Mouse (Mus musculus) lung, postnatal 25 days (tissue): ENCODE results near the gene Kctd6.
A peak's percentile ranks its signal among the peaks of the same experiment; 100 is the strongest.

Experiments
- DNase-seq: peaks from one replicate; pipeline ENCODE4 v3.0.0; 2022; ENCODE audit warnings: low spot score

Gene Kctd6

DNA sequence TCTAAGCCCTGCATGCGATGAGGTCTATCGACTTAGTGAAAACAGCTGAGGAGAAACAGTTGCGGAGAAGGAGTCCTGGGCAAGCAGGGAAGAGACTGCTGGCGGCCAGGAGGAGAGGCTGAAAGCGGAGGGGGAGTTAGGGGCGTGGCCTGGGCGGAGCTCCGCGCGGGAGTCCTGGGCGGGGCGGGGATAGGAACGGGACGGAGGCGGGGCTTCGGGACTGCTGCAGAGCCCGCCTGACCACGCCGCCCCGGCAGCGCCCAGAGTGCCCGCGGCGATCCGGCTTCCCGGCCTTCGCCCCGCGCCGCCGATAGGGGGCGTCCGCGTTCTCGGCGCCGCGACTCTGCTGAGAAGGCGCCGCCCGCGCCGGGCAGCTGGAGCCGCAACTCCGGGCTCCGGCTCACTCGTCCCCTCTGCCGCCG lies at the start of gene Kctd6:
Kctd6 (plus strand) TSS at position 338 of the 422 bp plus-strand sequence.
- peak; percentile 97 for DNase-seq

DNA sequence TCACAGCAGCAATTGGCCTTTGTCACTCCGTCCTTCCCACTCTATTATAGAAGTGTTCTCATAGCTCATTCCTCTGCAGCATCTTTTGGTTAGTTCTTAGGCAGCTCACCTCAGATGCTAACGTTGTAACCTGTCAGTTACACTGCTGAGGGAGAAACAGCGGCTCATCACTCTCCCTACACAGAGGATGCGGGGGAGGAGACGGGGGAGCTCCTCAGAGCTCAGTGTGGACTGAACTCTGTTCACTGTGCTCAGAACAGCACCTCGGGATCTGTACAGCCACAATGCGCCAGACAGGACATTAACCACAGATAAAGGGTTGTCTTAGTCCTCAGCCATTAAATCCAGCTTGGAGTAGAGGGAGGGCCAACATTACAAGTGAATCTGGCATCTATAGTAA lies 49.5 kb upstream of the Kctd6 start:
- DNase-seq: no peak

DNA sequence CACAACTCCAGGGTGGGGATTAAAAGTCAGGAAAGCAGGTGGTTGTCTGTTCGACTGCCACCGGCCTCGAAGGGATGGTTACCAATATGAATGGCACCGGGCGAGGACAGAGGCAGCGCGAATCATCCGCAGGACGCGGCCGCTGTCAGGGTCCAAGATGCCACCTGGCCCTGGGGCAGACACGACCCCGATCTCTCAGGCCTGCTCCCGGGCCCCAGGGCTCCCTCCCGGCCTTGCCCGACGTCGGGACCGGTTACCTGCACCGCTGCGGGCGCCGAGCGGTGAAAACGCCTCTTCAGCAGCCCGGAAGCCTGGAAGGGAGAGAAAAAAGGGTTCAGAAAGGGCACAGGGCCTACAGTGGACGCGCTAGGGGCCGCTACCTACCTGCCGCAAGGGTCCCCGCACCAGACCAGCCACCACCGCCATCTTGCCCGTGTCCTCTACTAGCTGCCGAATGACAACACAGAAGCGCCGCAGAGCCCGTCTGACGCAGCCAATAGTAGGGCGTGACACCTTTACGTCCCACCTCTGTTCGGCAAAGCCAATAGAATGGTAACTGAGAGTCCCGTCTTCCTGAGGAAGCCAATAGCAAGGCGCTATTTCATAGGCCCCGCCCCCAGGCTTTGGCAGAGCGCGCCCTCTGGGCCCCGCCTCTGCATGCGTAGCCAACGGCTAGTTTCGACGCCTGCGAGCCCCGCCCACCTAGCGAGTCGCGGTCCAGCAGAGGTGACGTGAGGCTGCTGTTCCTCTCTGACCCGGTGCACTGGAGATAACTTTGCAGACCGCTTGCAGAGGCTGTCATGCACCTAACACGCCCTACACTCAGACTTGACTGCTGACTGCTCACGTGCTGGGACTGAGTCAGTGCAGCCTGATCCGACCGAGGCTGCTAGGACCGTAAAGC lies 41.2 kb upstream of the Kctd6 start, which contains the start of gene Pdhb:
Pdhb (minus strand) TSS at position 519 of the 904 bp plus-strand sequence.
- DNase-seq: peak; percentile 100

DNA sequence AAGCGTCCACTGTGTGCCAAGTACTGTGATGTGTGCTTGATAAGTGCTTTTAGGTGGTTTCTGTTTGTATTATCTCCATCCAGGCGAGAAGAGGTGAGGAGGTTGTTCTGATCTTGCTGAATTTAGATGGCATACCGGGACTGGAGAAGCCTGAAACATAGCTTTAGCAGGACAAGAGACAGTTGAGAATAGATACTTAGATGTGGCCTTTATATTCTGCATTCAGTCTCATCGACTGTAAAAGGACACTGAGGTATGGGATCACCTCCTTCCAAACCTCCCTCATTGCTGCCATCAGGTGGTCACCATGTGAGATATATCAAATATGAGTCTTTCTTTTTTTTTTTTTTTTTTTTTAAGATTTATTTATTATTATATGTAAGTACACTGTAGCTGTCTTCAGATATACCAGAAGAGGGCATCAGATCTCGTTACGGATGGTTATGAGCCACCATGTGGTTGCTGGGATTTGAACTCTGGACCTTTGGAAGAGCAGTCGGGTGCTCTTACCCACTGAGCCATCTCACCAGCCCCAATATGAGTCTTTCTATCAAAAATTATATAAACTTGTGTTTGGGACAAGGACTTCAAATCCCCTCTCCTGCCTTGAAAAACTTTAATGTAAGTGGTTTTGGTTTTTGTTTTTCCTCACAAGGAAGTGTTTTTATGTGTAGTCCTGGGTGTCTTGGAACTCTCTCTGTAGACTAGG lies 40.2 kb upstream of the Kctd6 start:
- peak; percentile 29 for DNase-seq

DNA sequence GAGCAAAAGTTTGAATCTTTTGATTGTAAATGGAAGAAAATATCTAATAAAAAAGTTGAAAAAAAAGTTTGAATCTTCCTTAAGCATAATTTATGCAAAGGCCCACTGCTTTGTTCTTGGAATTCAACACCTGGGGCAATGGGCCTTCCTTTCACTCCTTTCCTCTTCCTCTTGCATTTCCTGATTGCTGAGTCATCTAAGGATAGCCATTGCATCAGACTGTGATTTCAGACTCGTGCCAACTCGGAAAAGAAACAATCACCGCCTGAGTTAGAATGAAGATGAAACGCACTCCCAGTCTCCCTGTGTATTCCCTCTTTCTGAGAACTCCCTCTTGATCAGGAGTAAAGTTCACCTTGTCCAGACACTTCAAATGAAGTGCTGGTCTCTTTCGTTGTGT lies 39.3 kb upstream of the Kctd6 start:
- peak; percentile 17 for DNase-seq

DNA sequence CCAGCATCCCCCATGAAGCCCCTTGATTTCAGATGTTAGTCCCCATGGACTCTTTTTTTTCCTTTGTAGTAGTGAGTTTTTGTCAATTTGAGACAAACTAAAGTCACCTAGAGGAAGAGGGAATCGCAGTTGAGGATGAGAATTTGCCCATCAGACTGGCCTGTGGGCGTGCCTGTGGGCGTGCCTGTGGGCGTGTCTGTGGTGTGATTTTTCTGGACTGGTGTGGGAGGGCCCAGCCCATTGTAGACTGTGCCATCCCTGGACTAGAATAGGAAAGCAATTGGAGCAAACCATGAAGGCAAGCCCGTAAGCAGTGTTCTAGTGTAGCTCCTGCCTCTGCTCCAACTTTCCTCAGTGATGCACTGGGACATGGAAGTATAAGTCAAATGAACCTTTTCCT lies 37.7 kb upstream of the Kctd6 start:
- DNase-seq: no peak

DNA sequence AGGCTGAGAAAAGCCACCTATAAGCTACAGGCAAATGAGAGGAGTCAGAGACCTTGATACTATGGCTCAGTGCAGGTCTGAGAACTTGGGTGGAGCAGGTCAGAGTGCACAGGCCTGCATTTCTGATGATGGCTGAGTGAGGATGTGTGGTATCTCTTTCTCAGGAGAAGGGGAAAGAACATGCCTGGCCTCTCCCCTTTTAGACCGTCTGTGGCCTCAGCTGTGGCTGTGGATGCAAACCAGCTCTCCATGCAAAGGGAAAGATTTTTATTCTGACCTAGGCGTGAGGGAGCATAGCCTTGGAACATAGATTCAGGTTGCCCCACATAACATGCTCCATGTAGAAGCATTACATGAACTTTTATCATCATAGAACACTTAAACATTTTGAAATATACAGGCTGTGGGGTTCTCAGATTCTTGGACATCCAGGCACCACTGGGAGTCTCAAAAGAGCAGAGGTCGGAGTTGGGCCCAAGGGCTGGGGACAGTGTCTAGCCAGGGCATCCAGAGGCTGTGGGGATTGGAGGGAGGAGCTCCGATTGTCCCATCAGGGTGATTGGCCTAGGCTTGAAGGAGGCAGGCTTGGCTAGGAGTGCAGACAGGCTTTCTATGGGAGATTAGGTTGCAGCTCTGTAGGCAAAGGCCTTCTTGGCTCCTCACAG lies 33.4 kb upstream of the Kctd6 start:
- DNase-seq: no peak

DNA sequence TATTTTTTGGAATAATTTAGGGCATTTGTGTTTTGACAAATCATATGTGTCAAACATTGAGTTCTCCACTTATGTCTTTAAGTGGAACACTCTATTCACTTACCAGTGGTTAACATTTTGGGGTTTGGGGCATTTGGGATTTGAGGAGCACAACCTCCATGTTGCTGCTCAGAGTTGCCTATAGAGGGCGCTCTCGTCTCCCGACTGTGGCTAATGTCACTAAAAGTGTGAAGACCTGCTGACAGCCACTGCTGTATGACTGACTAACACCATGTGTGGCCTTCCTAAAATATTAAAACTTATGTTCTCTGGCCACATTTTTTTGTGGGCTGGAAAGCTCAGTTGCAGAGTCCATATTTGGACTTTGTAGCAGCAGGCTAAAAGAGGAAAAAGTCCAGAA lies 30.6 kb upstream of the Kctd6 start:
- DNase-seq: no peak

DNA sequence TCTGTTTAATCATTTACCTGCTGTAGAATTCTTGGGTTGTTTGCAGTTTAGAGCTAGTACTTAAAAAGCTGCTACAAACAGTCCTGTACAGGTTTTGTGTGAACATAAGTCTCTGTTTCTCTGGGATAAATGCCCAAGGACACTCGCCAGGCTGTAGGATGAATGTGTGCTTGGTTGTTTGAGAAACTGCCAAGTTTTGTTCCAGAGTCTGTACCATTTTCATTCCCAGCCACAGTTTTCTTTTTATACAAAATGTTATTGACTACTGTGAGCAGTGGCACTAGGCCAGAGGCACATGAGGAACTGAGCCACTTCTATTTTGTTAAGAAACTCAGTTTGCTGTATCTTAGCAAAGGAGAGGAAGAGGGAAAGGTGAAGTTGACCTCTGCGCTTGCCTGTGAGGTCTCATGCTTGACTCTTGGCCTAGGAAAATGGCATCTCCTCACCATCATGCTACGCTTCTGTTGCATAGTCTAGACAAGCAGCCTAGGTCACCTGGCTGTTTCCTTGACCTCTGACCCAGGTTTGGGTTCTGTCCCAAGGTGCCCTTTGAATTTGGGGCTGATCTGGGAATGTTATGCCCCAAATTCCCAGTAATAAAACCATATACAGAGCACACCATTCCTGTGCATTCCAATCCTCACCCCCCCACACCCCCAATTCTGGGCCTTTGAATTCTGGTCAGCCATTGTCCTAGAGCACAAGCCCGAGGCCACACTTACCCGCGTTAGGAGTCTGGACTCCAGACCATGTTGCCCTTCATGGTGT lies 27.5 kb upstream of the Kctd6 start:
- no peak for DNase-seq

DNA sequence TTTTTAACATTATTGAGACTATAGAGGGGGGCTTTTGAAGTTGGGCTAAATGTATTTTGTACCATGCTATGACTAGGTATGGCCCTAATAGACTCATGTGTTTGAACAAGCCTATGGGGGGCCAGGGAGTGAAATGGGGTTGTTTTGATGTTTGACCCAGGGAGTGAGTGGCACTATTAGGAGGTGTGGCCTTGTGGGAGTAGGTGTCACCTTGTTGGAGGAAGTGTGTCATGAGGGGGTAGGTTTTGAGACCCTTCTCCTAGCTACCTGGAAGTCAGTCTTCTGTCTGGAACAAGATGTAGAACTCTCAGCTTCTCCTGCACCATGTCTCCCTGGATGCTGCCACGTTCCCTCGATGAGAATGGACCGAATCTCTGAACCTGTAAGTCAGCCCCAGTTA lies 23.4 kb upstream of the Kctd6 start:
- DNase-seq: no peak

DNA sequence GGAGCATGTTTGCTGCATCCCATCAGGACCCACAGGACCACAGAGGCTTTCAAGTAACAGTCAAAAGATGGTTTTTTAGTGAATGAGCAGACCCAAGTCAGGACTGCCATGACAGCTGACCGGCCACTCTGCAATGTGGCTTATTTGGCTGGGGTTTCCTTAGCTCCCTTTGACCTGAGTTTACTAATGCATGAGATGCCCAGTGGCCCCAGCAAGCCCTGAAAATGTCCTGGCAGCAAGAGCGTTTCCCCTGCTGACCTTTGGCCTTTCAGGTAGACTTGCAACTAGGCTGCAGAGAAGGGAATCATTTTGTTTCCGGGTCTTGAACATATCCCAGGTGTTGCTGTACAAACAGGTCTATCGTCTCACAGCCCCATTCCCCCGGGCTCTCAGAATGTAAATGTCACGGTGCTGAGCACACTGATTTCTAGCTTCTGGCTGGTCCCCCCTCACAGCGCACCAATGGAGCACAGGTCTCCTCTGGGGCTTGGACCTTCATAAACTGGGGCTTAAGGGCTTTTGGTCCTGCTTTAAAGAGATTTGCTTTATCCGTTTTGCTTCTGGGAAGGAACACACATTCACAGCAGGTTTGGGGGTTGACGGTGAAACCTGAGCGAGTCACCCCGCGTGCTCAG lies 22.5 kb upstream of the Kctd6 start:
- DNase-seq: no peak

DNA sequence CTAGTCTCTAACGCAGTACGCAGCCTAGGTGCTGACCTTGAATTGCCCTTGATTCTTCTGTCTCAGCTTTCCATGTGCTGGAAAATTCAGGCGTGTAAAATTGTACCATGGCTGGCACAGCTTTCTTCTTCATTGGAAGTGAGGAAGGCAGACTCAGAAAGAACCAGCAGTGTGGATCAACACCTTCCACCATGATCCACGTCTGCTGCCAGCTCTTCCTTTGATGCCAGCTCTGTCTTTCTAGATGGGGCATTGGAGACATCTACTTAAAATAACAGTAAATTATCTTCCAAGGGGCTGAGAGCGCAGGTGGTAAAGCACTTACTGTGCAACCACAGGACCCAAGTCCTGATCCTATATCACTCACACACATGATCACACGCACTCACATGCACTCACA lies 21.2 kb upstream of the Kctd6 start:
- no peak for DNase-seq

DNA sequence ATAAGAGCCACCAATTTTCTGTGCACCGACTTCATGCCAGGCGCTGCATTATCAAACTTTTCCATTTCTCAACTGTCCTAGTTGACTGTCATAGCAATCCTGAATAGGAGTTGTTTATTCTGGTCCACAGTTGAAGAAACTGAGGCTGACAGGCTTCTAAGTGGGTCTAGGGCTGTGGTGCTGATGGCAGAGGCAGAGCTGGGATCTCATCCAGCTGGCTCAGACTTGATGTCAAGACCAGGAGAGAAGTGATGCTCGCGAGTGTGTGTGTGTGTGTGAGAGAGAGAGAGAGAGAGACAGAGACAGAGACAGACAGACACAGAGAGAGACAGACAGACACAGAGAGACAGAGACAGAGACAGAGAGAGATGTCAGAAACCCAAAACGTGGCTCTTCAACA lies 13.2 kb upstream of the Kctd6 start:
- DNase-seq: no peak

DNA sequence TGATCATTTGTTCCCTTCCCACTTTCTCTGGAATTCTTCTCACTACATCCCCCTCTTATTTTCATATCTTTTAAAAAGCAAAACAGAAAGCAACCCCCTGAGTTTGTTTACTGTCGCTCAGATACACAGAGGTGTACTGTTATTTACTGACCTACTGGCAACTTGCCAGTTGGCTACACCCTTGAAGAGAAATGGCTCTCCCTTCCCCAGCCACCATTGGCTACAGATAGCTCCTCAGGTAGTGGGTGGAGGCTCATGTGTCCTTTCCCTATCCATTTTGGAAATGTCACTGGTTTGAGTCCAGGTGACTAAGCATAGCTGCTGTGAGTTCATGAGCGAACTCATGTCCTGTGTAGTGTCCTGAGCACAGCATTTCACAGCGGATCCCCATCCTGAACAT lies 12.2 kb upstream of the Kctd6 start:
- DNase-seq: no peak

DNA sequence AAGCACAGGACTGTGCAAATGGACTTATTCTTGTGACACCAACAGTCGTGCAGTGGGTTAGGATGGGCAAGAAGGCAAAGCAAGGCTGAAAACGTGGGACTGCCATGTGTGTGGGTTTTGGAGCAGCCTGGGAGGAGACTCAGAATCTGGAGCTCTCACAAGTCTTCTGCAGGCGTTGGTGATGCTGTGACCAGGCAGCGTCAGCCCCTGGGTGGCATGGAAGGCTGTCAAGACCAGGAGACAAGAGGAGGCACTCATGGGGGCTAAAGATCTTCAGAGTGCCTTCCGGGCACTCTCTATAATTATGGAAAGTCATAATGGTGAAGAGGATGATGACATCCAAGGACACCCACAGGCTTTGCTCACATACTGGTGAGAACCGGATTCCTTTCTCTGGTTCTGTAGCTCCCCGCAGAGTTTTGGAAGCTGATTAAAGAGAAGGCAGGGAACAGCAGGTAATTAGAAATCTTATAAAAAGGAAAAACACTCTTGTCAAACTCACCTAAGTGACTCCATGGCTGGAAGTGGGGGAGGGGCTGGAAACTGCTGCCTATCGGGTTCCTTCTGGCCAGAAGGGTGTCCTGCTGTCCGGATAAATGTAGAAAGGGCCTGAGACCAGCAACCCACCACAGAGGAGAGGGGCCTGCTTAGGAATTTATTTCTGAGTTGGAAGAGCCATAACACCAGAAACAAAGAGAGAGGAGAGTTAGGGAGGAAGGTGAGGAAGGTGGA lies 7.6 kb upstream of the Kctd6 start:
- DNase-seq: no peak

DNA sequence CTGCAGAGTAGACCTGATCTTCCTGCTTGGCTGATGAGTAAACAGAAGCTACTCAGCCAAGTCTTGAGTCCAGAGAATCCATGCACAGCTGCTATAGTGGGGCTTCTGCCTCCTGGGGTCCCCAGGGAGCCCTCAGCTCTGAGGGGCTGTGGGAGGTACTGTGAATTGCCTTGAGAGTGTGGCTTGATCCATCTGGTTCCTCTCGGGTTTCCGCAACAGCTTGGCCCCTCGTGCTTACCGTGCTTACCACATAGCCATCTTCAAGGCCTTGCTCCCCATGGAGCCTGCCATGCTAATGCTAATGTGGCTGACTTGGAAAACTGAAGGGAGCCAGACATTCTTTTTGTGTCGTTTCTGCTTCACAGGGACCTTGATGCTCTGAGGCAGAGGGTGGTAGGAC lies 6.8 kb upstream of the Kctd6 start:
- no peak for DNase-seq

DNA sequence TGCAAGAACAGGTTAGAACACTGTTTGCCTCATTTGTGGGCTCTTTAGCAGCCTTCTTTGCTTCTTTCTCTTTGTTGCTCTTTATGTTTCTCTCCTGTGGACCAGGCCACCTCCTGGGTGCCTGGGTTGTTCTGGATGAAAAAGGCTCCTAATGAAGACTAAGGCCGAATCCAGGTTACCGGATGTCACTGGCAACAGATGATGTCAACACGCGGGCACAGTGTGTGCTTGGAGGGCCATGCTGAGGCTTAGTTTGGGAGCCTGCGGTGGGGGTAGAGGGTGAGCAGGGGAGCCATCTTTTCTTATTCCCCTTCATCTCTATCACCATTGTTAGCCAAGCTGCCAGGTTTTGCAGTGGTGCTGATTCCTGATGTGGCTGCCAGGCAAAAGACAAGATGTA lies 6.4 kb upstream of the Kctd6 start:
- DNase-seq: no peak

DNA sequence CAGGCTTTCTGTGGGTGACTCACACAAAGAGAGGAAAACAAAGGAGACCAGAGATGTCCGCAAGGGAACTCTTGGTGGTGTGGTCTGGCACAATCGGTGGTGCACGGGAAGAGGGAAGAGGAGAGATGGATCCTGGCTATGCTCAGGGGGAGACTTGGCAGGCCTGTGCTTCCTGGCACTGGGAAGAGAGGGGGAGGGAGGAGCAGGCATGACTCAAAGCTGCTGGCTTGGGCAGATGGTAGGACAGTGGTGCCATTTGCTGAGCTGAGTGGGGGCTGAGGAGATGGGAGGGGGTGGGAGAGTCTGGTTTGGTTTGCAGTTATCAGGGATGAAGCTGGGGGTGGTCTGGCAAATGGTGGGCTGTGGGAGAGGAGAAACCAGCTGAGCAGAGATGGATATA lies 5.1 kb upstream of the Kctd6 start:
- no peak for DNase-seq

DNA sequence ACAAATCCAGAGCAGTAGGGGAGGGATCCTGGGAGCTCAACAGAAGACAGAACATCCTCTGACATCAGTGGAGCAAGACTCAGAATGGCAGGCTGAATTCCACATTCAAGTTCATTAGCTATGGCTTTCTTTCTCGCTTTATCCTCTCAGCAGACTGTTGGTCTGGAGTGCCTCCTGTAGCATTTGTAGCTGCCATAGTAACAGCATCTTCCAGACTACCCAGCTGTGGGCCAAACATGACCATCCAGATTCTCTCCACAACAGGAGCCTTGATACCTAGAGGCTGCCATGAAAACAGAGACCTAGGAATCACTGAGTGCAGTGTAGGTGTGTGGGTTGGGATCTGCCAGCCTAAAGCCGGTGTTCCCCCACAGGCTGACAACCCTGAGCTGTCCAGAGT lies 4.0 kb upstream of the Kctd6 start:
- no peak for DNase-seq

DNA sequence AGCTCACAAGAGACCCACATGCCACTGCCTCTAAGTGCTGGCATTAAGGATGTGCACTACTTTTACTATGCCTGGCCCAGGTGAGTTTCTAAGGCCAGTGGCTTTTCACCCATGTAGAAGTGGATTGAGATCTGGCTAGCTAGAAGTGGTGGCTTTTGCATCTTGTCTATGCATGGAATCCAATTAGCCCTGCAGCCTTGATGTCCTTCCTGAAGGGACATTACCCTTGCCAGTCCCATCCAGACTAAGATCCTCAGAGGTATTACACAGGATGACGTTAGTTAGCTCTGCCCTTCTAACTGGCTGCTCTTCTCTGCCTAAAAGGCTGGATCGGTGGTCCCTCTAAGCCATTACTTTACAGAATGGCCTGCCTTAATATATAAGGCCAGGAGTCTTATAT lies 944 bp upstream of the Kctd6 start:
- DNase-seq: no peak
